In genomic region chr3:19441827-19442226, GRCm38 (mm10) we compare ENCODE assay signal across 34 mouse cellular contexts.
"Had no signal": no experiment of that assay in that cellular context is flagged by ENCODE, and none has a peak within 500 bp of the region (broad histone marks: within the 10 kb centered on the region; RNA-seq: fewer than 3 reads in every experiment).

No protein-coding gene starts in this region.

- H3K4me3 ChIP-seq: heart, embryonic 12.5 days; heart, embryonic 13.5 days; heart, embryonic 15.5 days; hindbrain, embryonic 10.5 days; hindbrain, embryonic 12.5 days; hindbrain, embryonic 13.5 days; hindbrain, embryonic 15.5 days; intestine, embryonic 15.5 days; kidney, embryonic 15.5 days; layer of hippocampus, adult 2 months; left cerebral cortex, adult 2 months had no signal

- DNase-seq: heart, postnatal 10 days; heart, postnatal 14 days; heart, postnatal 36 days; heart, postnatal 4 days; kidney, adult 11 months; kidney, adult 18-20 months; kidney, adult 2 months; kidney, adult 8-10 months; kidney, adult 9 months; kidney, postnatal 10 days; kidney, postnatal 14 days; kidney, postnatal 25 days; kidney, postnatal 36 days; kidney, postnatal 4 days; layer of hippocampus, adult 9-11 months; layer of hippocampus, postnatal 36 days had no signal

- ATAC-seq: hindbrain, embryonic 16.5 days; hindbrain, postnatal 0 days; inflammation-experienced regulatory T-cells, adult 6 months; intestine, embryonic 15.5 days; intestine, embryonic 16.5 days; intestine, postnatal 0 days had no signal

- H3K36me3 ChIP-seq: heart, embryonic 12.5 days; heart, embryonic 13.5 days; heart, embryonic 15.5 days; hindbrain, embryonic 10.5 days; hindbrain, embryonic 12.5 days; hindbrain, embryonic 13.5 days; hindbrain, embryonic 15.5 days; intestine, embryonic 15.5 days; kidney, embryonic 15.5 days had no signal

- H3K9me3 ChIP-seq: heart, embryonic 12.5 days; heart, embryonic 13.5 days; heart, embryonic 15.5 days; hindbrain, embryonic 10.5 days; hindbrain, embryonic 12.5 days; hindbrain, embryonic 13.5 days; hindbrain, embryonic 15.5 days; intestine, embryonic 15.5 days; kidney, embryonic 15.5 days had no signal

- H3K9ac ChIP-seq: heart, embryonic 12.5 days; heart, embryonic 13.5 days; heart, embryonic 15.5 days; hindbrain, embryonic 12.5 days; hindbrain, embryonic 13.5 days; hindbrain, embryonic 14.5 days; hindbrain, embryonic 15.5 days; intestine, embryonic 15.5 days; kidney, embryonic 15.5 days had no signal

- H3K4me1 ChIP-seq: heart, embryonic 12.5 days; heart, embryonic 13.5 days; heart, embryonic 15.5 days; hindbrain, embryonic 10.5 days; hindbrain, embryonic 12.5 days; hindbrain, embryonic 13.5 days; hindbrain, embryonic 15.5 days; intestine, embryonic 15.5 days; kidney, embryonic 15.5 days had no signal

- H3K27ac ChIP-seq: heart, embryonic 13.5 days; heart, embryonic 15.5 days; hindbrain, embryonic 10.5 days; hindbrain, embryonic 12.5 days; hindbrain, embryonic 13.5 days; hindbrain, embryonic 14.5 days; hindbrain, embryonic 15.5 days; hindbrain, postnatal 0 days; intestine, embryonic 15.5 days; kidney, embryonic 15.5 days; kidney, postnatal 0 days; layer of hippocampus, adult 2 months; left cerebral cortex, adult 2 months had no signal

- H3K27me3 ChIP-seq: heart, embryonic 12.5 days; heart, embryonic 13.5 days; heart, embryonic 15.5 days; hindbrain, embryonic 12.5 days; hindbrain, embryonic 13.5 days; hindbrain, embryonic 15.5 days; intestine, embryonic 15.5 days; kidney, embryonic 15.5 days had no signal

- H3K4me2 ChIP-seq: heart, embryonic 12.5 days; heart, embryonic 13.5 days; heart, embryonic 15.5 days; hindbrain, embryonic 12.5 days; hindbrain, embryonic 13.5 days; hindbrain, embryonic 14.5 days; hindbrain, embryonic 15.5 days; intestine, embryonic 15.5 days; kidney, embryonic 15.5 days had no signal
